Mouse (Mus musculus): Measurements from ENCODE around the gene Pex26. TPM values are rescaled to one million over a fixed set of nuclear protein-coding genes. Genes with fewer than 3 reads are reported as not detected.

The Pex26 gene
- total and polyA plus RNA-seq, 3 experiments: 2.8 to 3.3 (median 3.2) TPM

GRCm38 (mm10) chr6:121139271-121139670 lies 44.2 kb upstream of the Pex26 start:
- dilution Hi-C loops (cut with MboI; ENCODE audit: extremely low pct_ligation_motif_present, extremely low pct_unique_long_range_greater_than_20kb, low sequenced_read_pairs) (no loop called here), in situ Hi-C loops (cut with MboI; ENCODE audit: low pct_ligation_motif_present, low pct_unique_long_range_greater_than_20kb, low sequenced_read_pairs) (no loop called here)
- Histone ChIP-seq H3K79me2 (replicated peaks; ENCODE audit: control insufficient read depth, extremely low read depth, insufficient read depth, poor library complexity, severe bottlenecking) (no peaks in the 10 kb centered on the region), H3K36me3 (replicated peaks in 1 of 2; ENCODE audit: control insufficient read depth in 1 of 2, insufficient read depth in 1 of 2, low read length in 1 of 2) (no peaks in the 10 kb centered on the region), H3K9me3 (replicated peaks; ENCODE audit: low read length) (no peaks in the 10 kb centered on the region), H3K27ac (ENCODE audit: insufficient read depth, low read depth) (no peak overlapping the region), H3K4me1 (ENCODE audit: control insufficient read depth in 1 of 2, insufficient read depth in 2 of 2) (peaks cover 4 to 40% of the 10 kb centered on the region in 2 experiments; a peak in 3 of 4 replicates), H3K9ac (ENCODE audit: insufficient read depth, low read depth) (no peak overlapping the region), H3K4me2 (ENCODE audit: insufficient read depth, low read depth, poor library complexity, severe bottlenecking) (no peak overlapping the region), H3K4me3 (replicated peaks in 1 of 3; ENCODE audit: low read depth in 2 of 3, low read length in 2 of 3, poor library complexity in 1 of 3) (no peak overlapping the region), H3K27me3 (replicated peaks) (no peaks in the 10 kb centered on the region)
- no peak for DNase-seq (ENCODE audit: extremely low read depth)
- TF ChIP-seq NELFE (IDR thresholded peaks at IDR 0.05; ENCODE audit: low read depth, low read length) (no peak), IRF4 (IDR thresholded peaks at IDR 0.05; ENCODE audit: low read depth, low read length) (no peak), MEF2A (IDR thresholded peaks at IDR 0.05; ENCODE audit: borderline replicate concordance, low read depth, low read length) (no peak), UBTF (IDR thresholded peaks at IDR 0.05; ENCODE audit: low read depth, low read length) (no peak), USF2 (conservative IDR thresholded peaks at IDR 0.05; ENCODE audit: low read depth, low read length) (no peak), TBP (conservative IDR thresholded peaks at IDR 0.05; ENCODE audit: low read depth, low read length) (no peak), ETS1 (conservative IDR thresholded peaks at IDR 0.05; ENCODE audit: low read depth, low read length) (no peak), USF1 (IDR thresholded peaks at IDR 0.05; ENCODE audit: low read depth, low read length) (no peak), RAD21 (IDR thresholded peaks at IDR 0.05; ENCODE audit: low read depth, low read length) (no peak), POLR2A (IDR thresholded peaks at IDR 0.05; ENCODE audit: low read depth, low read length) (no peak), RCOR1 (conservative IDR thresholded peaks at IDR 0.05; ENCODE audit: low read depth, low read length) (no peak), ZMIZ1 (IDR thresholded peaks at IDR 0.05; ENCODE audit: low read depth, low read length) (no peak)

- no peak overlapping the region for H3K27ac ChIP-seq (ENCODE audit: insufficient read depth, low read depth)
- no peaks in the 10 kb centered on the region for H3K9me3 ChIP-seq (replicated peaks; ENCODE audit: low read length)
- no peak overlapping the region for H3K9ac ChIP-seq (ENCODE audit: insufficient read depth, low read depth)
- in situ Hi-C loops (cut with MboI; ENCODE audit: low pct_ligation_motif_present, low pct_unique_long_range_greater_than_20kb, low sequenced_read_pairs): no loop called here
- H3K4me1 ChIP-seq (ENCODE audit: control insufficient read depth in 1 of 2, insufficient read depth in 2 of 2): peaks cover 0 to 14% of the 10 kb centered on the region in 2 experiments; a peak in 2 of 4 replicates
- H3K36me3 ChIP-seq (replicated peaks in 1 of 2; ENCODE audit: control insufficient read depth in 1 of 2, insufficient read depth in 1 of 2, low read length in 1 of 2): no peaks in the 10 kb centered on the region
- dilution Hi-C loops (cut with MboI; ENCODE audit: extremely low pct_ligation_motif_present, extremely low pct_unique_long_range_greater_than_20kb, low sequenced_read_pairs): no loop called here
- TF ChIP-seq BHLHE40 (IDR thresholded peaks at IDR 0.05; ENCODE audit: low read depth, low read length) (no peak), MEF2A (IDR thresholded peaks at IDR 0.05; ENCODE audit: borderline replicate concordance, low read depth, low read length) (no peak), POLR2A (IDR thresholded peaks at IDR 0.05; ENCODE audit: low read depth, low read length) (no peak), ZNF384 (IDR thresholded peaks at IDR 0.05; ENCODE audit: low read depth, low read length) (no peak), GABPA (IDR thresholded peaks at IDR 0.05; ENCODE audit: insufficient replicate concordance, low read depth, low read length) (no peak), KAT2A (IDR thresholded peaks at IDR 0.05; ENCODE audit: insufficient replicate concordance, low read length) (no peak), TBP (conservative IDR thresholded peaks at IDR 0.05; ENCODE audit: low read depth, low read length) (no peak), UBTF (IDR thresholded peaks at IDR 0.05; ENCODE audit: low read depth, low read length) (no peak), POLR2AphosphoS2 (IDR thresholded peaks at IDR 0.05; ENCODE audit: low read depth, low read length) (no peak), MAFK (IDR thresholded peaks at IDR 0.05; ENCODE audit: insufficient replicate concordance, low read length) (no peak), MAZ (IDR thresholded peaks at IDR 0.05; ENCODE audit: low read depth, low read length) (no peak), MYC (IDR thresholded peaks at IDR 0.05; ENCODE audit: low read depth, low read length) (no peak), CHD1 (IDR thresholded peaks at IDR 0.05; ENCODE audit: low read depth, low read length) (no peak), JUND (conservative IDR thresholded peaks at IDR 0.05; ENCODE audit: low read depth, low read length) (no peak), EP300 (IDR thresholded peaks at IDR 0.05; ENCODE audit: low read length) (no peak), RAD21 (IDR thresholded peaks at IDR 0.05; ENCODE audit: low read depth, low read length) (no peak), TCF12 (IDR thresholded peaks at IDR 0.05; ENCODE audit: low read depth, low read length) (no peak), JUN (IDR thresholded peaks at IDR 0.05; ENCODE audit: insufficient read depth, low read depth, low read length) (no peak), RCOR1 (conservative IDR thresholded peaks at IDR 0.05; ENCODE audit: low read depth, low read length) (no peak), HCFC1 (IDR thresholded peaks at IDR 0.05; ENCODE audit: low read depth, low read length) (no peak)
- DNase-seq (ENCODE audit: extremely low read depth): no peak
- no peak overlapping the region for H3K4me2 ChIP-seq (ENCODE audit: insufficient read depth, low read depth, poor library complexity, severe bottlenecking)
- H3K79me2 ChIP-seq (replicated peaks; ENCODE audit: control insufficient read depth, extremely low read depth, insufficient read depth, poor library complexity, severe bottlenecking): no peaks in the 10 kb centered on the region
- no peak overlapping the region for H3K4me3 ChIP-seq (replicated peaks in 1 of 3; ENCODE audit: low read depth in 2 of 3, low read length in 2 of 3, poor library complexity in 1 of 3)
- H3K27me3 ChIP-seq (replicated peaks): no peaks in the 10 kb centered on the region
These were observed 41.2 kb upstream of the Pex26 start for GRCm38 (mm10) chr6:121142298-121142697.
